Mouse (Mus musculus) midbrain, embryonic 16.5 days (tissue): Measurements from ENCODE around the gene Reep1. TPM values are rescaled to one million over a fixed set of nuclear protein-coding genes. Genes with fewer than 3 reads are reported as not detected.
A peak's percentile ranks its signal among the peaks of the same experiment; 100 is the strongest.

Experiments
- ATAC-seq: fragments of 200-750 bp; cut with Nextera tagmentation; 2 replicates; pipeline ENCODE4 v1.8.0; 2017; ENCODE audit warnings: moderate TSS enrichment
- H3K27ac ChIP-seq: fragments of 300-500 bp; sonication (generic); 2 replicates; pipeline ENCODE4 v1.5.1; 2014; ENCODE audit warnings: mild to moderate bottlenecking, low read length, mixed read lengths
- H3K27me3 ChIP-seq: fragments of 300-500 bp; sonication (generic); 2 replicates; pipeline ENCODE4 v1.6.1; 2014; ENCODE audit warnings: low read depth, low read length, mixed read lengths; ENCODE audit not compliant: control insufficient read depth, insufficient read depth
- H3K36me3 ChIP-seq: fragments of 300-500 bp; sonication (generic); 2 replicates; pipeline ENCODE4 v1.6.1; 2014; ENCODE audit warnings: mild to moderate bottlenecking, low read length, moderate library complexity, mixed read lengths; ENCODE audit not compliant: control insufficient read depth, insufficient read depth
- H3K4me1 ChIP-seq: fragments of 300-500 bp; sonication (generic); 2 replicates; pipeline ENCODE4 v1.6.1; 2014; ENCODE audit warnings: mild to moderate bottlenecking, low read length, mixed read lengths; ENCODE audit not compliant: control insufficient read depth, insufficient read depth
- H3K4me2 ChIP-seq: fragments of 300-500 bp; sonication (generic); 2 replicates; pipeline ENCODE4 v1.6.1; 2014; ENCODE audit warnings: mild to moderate bottlenecking, low read length, mixed read lengths
- H3K4me3 ChIP-seq: fragments of 300-500 bp; sonication (generic); 2 replicates; pipeline ENCODE4 v1.5.1; 2014; ENCODE audit warnings: low read depth, mild to moderate bottlenecking, low read length, moderate library complexity, mixed read lengths
- H3K9ac ChIP-seq: fragments of 300-500 bp; sonication (generic); 2 replicates; pipeline ENCODE4 v1.6.1; 2014; ENCODE audit warnings: low read depth, low read length, mixed read lengths
- H3K9me3 ChIP-seq: fragments of 300-500 bp; sonication (generic); replicated peaks from 2 replicates; pipeline ENCODE4 v1.6.1; 2014; ENCODE audit warnings: mild to moderate bottlenecking, low read length, mixed read lengths; ENCODE audit not compliant: control insufficient read depth, poor library complexity, severe bottlenecking
- WGBS: fragments of 180-500 bp; shearing (Covaris S2); extraction: QIAGEN DNeasy Blood & Tissue Kit; methylation state at CpG from one replicate; pipeline ENCODE4 v1.1.7; 2014; 5-methylcytosine and 5-hydroxymethylcytosine counted together
- polyA plus RNA-seq: library from polyadenylated mRNA; unstranded; fragments of >200 nt; fragmentation: Nextera tagmentation; extraction: Ambion mirVana; gene quantifications from 2 replicates; pipeline ENCODE4 v1.2.1, GENCODE M21; 2015

The Reep1 gene
- polyA plus RNA-seq, 1 experiment from 2014 or later, result 350 TPM

DNA sequence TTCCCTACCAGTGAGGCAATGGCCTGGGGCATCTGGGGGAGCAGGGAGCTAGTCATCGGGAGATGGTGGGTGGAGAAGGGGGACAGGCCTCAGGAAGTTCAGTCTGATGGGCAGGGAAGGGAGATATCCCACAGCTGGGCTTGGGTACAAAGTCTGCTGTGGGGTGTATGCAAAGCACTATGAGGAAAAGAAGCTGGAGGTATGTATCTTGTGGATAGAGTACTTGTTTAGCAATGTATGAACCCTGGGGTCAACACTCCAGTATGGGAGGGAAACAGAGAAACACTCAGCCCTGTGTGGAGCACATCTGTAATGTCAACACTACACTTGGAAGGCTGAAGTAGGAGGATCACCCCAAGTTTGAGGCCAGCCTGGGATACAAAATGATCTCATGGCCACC lies 99.4 kb downstream of the Reep1 start:
- no peak for ATAC-seq
- H3K9me3 ChIP-seq, result no peaks in the 10 kb centered on the region

GRCm38 (mm10) chr6:71809890-71810289 lies 102.5 kb downstream of the Reep1 start:
- ATAC-seq, result no peak
- Histone ChIP-seq H3K9ac (no peak overlapping the region), H3K36me3 (peaks cover 19% of the 10 kb centered on the region), H3K27ac (no peak overlapping the region), H3K4me3 (no peak overlapping the region), H3K9me3 (no peaks in the 10 kb centered on the region), H3K4me2 (no peak overlapping the region), H3K4me1 (no peaks in the 10 kb centered on the region), H3K27me3 (no peaks in the 10 kb centered on the region)
- 97% methylated on average over 9 of the region's 9 CpGs for WGBS

More for the DNA sequence above, 99.4 kb downstream of the Reep1 start:
- H3K9ac ChIP-seq, result no peak overlapping the region
- H3K36me3 ChIP-seq, result peaks cover 15% of the 10 kb centered on the region
- no peaks in the 10 kb centered on the region for H3K4me1 ChIP-seq
- H3K27ac ChIP-seq, result no peak overlapping the region
- H3K27me3 ChIP-seq, result no peaks in the 10 kb centered on the region
- no peak overlapping the region for H3K4me2 ChIP-seq
- WGBS, result 86% methylated on average over 1 of the region's 1 CpGs
- no peak overlapping the region for H3K4me3 ChIP-seq

- H3K36me3 ChIP-seq, result peaks cover 35% of the 10 kb centered on the region
These were observed 105.5 kb downstream of the Reep1 start for GRCm38 (mm10) chr6:71812820-71813219.

GRCm38 (mm10) chr6:71819764-71820292 lies 112.5 kb downstream of the Reep1 start:
- Histone ChIP-seq H3K9ac (no peak overlapping the region), H3K27ac (no peak overlapping the region), H3K4me2 (no peak overlapping the region), H3K4me3 (no peak overlapping the region), H3K36me3 (peaks cover 23% of the 10 kb centered on the region), H3K27me3 (no peaks in the 10 kb centered on the region), H3K4me1 (peaks cover 12% of the 10 kb centered on the region), H3K9me3 (no peaks in the 10 kb centered on the region)
- no peak for ATAC-seq
- WGBS, result 82% methylated on average over 5 of the region's 5 CpGs

More at GRCm38 (mm10) chr6:71812820-71813219, 105.5 kb downstream of the Reep1 start:
- no peak overlapping the region for H3K4me3 ChIP-seq
- ATAC-seq, result no peak
- no peak overlapping the region for H3K9ac ChIP-seq
- no peaks in the 10 kb centered on the region for H3K4me1 ChIP-seq
- H3K27me3 ChIP-seq, result no peaks in the 10 kb centered on the region
- WGBS, result 92% methylated on average over 2 of the region's 2 CpGs
- H3K27ac ChIP-seq, result no peak overlapping the region
- H3K9me3 ChIP-seq, result no peaks in the 10 kb centered on the region
- no peak overlapping the region for H3K4me2 ChIP-seq

DNA sequence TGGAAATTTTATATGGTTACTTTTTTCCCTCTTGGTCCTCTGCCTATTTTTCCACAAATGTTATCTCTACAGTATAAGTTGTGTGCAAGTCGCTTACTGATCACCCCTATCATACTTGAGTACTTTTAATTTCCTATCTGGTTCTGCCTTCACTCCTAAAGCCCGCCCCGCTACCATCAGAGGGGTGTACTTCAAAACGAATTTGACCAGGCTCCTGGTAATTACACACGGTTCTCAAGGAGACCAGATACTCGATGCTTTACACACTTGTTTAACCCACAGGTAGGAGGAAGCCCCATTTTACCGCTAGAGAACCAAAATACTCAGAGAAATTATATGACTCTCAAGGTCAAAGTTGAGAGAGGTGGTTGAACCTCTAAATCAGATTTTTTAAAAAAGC lies 115.7 kb downstream of the Reep1 start:
- 1% methylated on average over 7 of the region's 7 CpGs for WGBS
- Histone ChIP-seq H3K4me2 (peak overlapping the region; percentile 75), H3K9me3 (no peaks in the 10 kb centered on the region), H3K9ac (peak overlapping the region; percentile 69), H3K27ac (peak overlapping the region; percentile 55; the same call in 1 of the 2 replicates), H3K36me3 (peaks cover 5% of the 10 kb centered on the region), H3K4me1 (peaks cover 12% of the 10 kb centered on the region), H3K4me3 (peak overlapping the region; percentile 55), H3K27me3 (no peaks in the 10 kb centered on the region)
- ATAC-seq, result peak; percentile 73

DNA sequence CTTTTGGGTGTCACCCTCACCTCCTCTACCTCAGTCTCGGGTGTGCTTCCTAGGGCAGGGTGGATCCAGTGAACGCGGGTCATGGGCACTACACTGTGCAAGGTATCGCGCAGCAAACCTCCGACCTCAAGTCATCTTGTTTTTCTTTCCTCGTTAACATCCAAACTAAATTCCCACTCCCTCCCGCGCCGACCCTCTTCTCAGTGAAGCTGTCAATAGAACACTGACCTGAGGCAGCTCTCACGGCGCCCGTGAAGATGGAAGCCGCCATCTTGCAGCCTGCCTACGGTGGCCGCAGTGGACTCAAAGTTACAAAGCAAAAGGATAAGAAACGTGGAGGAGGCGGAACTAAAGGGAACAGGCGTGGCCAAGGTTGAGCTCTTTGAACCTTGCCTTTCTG lies 116.1 kb downstream of the Reep1 start:
- peak; percentile 94 for ATAC-seq
- Histone ChIP-seq H3K27ac (peak overlapping the region; percentile 55; the same call in 1 of the 2 replicates), H3K36me3 (peaks cover under 1% of the 10 kb centered on the region; the same call in 1 of the 2 replicates), H3K27me3 (no peaks in the 10 kb centered on the region), H3K9me3 (no peaks in the 10 kb centered on the region), H3K4me3 (peak overlapping the region; percentile 55), H3K4me2 (peak overlapping the region; percentile 75), H3K9ac (peak overlapping the region; percentile 69), H3K4me1 (peaks cover 12% of the 10 kb centered on the region)
- under 1% methylated on average over 19 of the region's 19 CpGs for WGBS

DNA sequence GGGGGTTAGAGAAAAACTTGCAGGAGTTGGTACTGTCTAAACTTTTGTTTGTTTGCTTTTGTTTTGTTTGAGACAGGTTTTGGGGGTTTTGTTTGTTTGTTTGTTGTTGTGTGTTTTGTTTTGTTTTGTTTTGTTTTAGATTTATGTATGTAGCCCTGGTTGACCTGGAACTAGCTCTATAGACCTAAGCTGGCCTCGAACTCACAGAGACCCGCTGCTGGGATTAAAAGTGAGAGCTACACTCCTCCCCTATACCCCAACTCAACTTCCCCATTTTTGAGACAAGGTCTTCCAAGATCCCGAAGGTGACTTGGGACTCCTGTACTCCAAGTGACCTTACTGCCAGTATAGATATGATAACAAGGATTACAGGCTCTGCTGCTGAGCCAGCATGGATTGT lies 116.6 kb downstream of the Reep1 start:
- WGBS, result 34% methylated on average over 3 of the region's 3 CpGs
- Histone ChIP-seq H3K27me3 (no peaks in the 10 kb centered on the region), H3K27ac (no peak overlapping the region), H3K9me3 (no peaks in the 10 kb centered on the region), H3K4me2 (peak overlapping the region; percentile 75), H3K9ac (no peak overlapping the region), H3K36me3 (no peaks in the 10 kb centered on the region), H3K4me1 (peaks cover 12% of the 10 kb centered on the region), H3K4me3 (peak overlapping the region; percentile 55)
- 0 out of 2 replicates have a peak, but pooled peaks have one; percentile 6 for ATAC-seq

DNA sequence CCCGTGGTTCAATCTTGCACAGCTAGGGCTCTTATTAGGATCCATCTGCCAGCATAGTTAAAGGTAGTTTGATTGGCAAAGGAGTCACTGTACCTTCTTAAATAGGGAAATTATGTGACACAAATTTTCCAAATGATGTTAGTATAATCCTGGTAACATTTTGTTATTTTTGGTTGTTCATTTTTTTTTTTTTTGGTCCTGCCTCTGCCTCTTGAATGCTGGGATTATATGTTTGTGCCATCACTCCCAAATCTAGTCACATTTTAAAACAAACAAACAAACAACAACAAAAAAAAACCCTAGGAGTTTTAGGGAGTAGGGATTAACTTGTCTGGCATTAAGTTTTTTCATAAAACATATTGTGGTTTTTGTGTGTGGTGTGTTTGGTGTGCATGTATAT lies 119.5 kb downstream of the Reep1 start, which contains the start of gene Mrpl35:
Gene Mrpl35, minus strand, starts transcription at position 101 of the 400 bp plus-strand sequence.
- no peak within 1 kb of the TSS for H3K9ac ChIP-seq
- H3K36me3 ChIP-seq, result no peaks in the 10 kb centered on the region
- no peak for ATAC-seq
- H3K27me3 ChIP-seq, result no peaks in the 10 kb centered on the region
- H3K4me1 ChIP-seq, result peaks cover 15% of the 10 kb centered on the region
- H3K4me3 ChIP-seq, result no peak within 1 kb of the TSS
- no peaks in the 10 kb centered on the region for H3K9me3 ChIP-seq
- WGBS, result 38% methylated on average over 1 of the region's 1 CpGs
- no peak within 1 kb of the TSS for H3K27ac ChIP-seq
- H3K4me2 ChIP-seq, result no peak within 1 kb of the TSS

- 88% methylated on average over 9 of the region's 9 CpGs for WGBS
- H3K27ac ChIP-seq, result no peak overlapping the region
- no peak overlapping the region for H3K4me3 ChIP-seq
- H3K9ac ChIP-seq, result no peak overlapping the region
- H3K4me1 ChIP-seq, result peaks cover 18% of the 10 kb centered on the region
- 0 out of 2 replicates have a peak, but pooled peaks cover under 1% of the 10 kb centered on the region for H3K36me3 ChIP-seq
- no peak for ATAC-seq
- no peaks in the 10 kb centered on the region for H3K9me3 ChIP-seq
- H3K27me3 ChIP-seq, result no peaks in the 10 kb centered on the region
- no peak overlapping the region for H3K4me2 ChIP-seq
These were observed 122.4 kb downstream of the Reep1 start for GRCm38 (mm10) chr6:71829768-71830167.
